Mouse (Mus musculus) G1E (cell line): ENCODE data around the gene Ube2u. TPM values are rescaled to one million over a fixed set of nuclear protein-coding genes. Genes with fewer than 3 reads are reported as not detected.

Experiments used
- ATAC-seq: 2 replicates; pipeline ENCODE4 v1.8.0; 2016; ENCODE audit warnings: mild to moderate bottlenecking; ENCODE audit not compliant: insufficient number of reproducible peaks, poor library complexity, low FRiP score, severe bottlenecking; ENCODE audit errors: extremely low read depth
- DNase-seq: peaks from one replicate; pipeline ENCODE4 v3.0.0; 2012; ENCODE audit warnings: low spot score
- H3K27me3 ChIP-seq: 2 replicates; pipeline ENCODE4 v1.6.1; 2012; ENCODE audit warnings: mild to moderate bottlenecking, low read length, inconsistent platforms; ENCODE audit not compliant: insufficient read depth
- H3K36me3 ChIP-seq: replicated peaks from 2 replicates; pipeline ENCODE3; 2012; ENCODE audit warnings: mild to moderate bottlenecking, inconsistent platforms
- H3K4me1 ChIP-seq: 2 replicates; pipeline ENCODE4 v1.6.1; 2012; ENCODE audit warnings: low read depth, low read length, inconsistent platforms, mixed read lengths; ENCODE audit not compliant: insufficient read depth
- H3K4me3 ChIP-seq: 2 replicates; pipeline ENCODE4 v1.5.1; 2012; ENCODE audit warnings: low read depth, mild to moderate bottlenecking, inconsistent platforms, low read length, moderate library complexity, mixed read lengths
- H3K9me3 ChIP-seq: replicated peaks from 2 replicates; pipeline ENCODE4 v1.6.1; 2012; ENCODE audit warnings: inconsistent platforms
- CTCF ChIP-seq: IDR thresholded peaks from 2 replicates; pipeline ENCODE4 v1.5.1; 2012; ENCODE audit warnings: low read depth, low read length, inconsistent platforms, mixed read lengths
- GATA1 ChIP-seq: IDR thresholded peaks from 2 replicates; pipeline ENCODE4 v1.6.1; 2012; ENCODE audit warnings: borderline replicate concordance, low read length, inconsistent platforms, mixed read lengths
- GATA2 ChIP-seq: IDR thresholded peaks from 2 replicates; pipeline ENCODE4 v1.6.1; 2012; ENCODE audit warnings: low read depth, low read length, inconsistent platforms, borderline replicate concordance
- POLR2AphosphoS5 ChIP-seq: IDR thresholded peaks from 2 replicates; pipeline ENCODE4 v1.6.1; 2012; ENCODE audit warnings: low read depth, low read length, inconsistent platforms; ENCODE audit not compliant: insufficient replicate concordance
- TAL1 ChIP-seq: conservative IDR thresholded peaks from 2 replicates; pipeline ENCODE4 v1.6.1; 2012; ENCODE audit warnings: low read depth, low read length, inconsistent platforms, mixed read lengths
- polyA plus RNA-seq: library from polyadenylated mRNA; stranded (reverse); fragments of >175 nt; gene quantifications from 2 replicates; pipeline ENCODE4 v1.2.3, GENCODE M21; 2012
- total RNA-seq, 2 experiments: library from RNA; stranded (forward) in 1 of 2; stranded (reverse) in 1 of 2; fragments of 200-1000 nt in 1 of 2; fragments of >200 nt in 1 of 2; fragmentation: Nextera tagmentation in 1 of 2; gene quantifications; 2 replicates each; pipeline ENCODE4 v1.2.3; 2014 to 2017

Gene Ube2u
- total and polyA plus RNA-seq, 3 experiments = not detected

- Histone ChIP-seq H3K9me3 (peaks cover 6% of the 10 kb centered on the region; the same call in 1 of the 2 replicates), H3K4me1 (no peaks in the 10 kb centered on the region), H3K36me3 (no peaks in the 10 kb centered on the region), H3K27me3 (no peaks in the 10 kb centered on the region), H3K4me3 (no peak overlapping the region)
- ATAC-seq (no peak), DNase-seq (no peak)
- TF ChIP-seq GATA1 = no peak
Measured at GRCm38 (mm10) chr4:100524741-100525140, 46.1 kb downstream of the Ube2u start.

GRCm38 (mm10) chr4:100526296-100526695 is 47.6 kb downstream of the Ube2u start:
- H3K9me3 ChIP-seq = peaks cover 6% of the 10 kb centered on the region; the same call in 1 of the 2 replicates
- H3K4me3 ChIP-seq = no peak overlapping the region
- TF ChIP-seq CTCF = no peak
- no peak for TF ChIP-seq GATA2
- no peak for TF ChIP-seq POLR2AphosphoS5
- no peak for TF ChIP-seq TAL1
- ATAC-seq = no peak
- H3K27me3 ChIP-seq = no peaks in the 10 kb centered on the region
- DNase-seq = no peak
- H3K4me1 ChIP-seq = no peaks in the 10 kb centered on the region
- H3K36me3 ChIP-seq = no peaks in the 10 kb centered on the region

- Histone ChIP-seq H3K9me3 (peaks cover 6% of the 10 kb centered on the region; the same call in 1 of the 2 replicates), H3K4me3 (no peak overlapping the region), H3K36me3 (no peaks in the 10 kb centered on the region), H3K4me1 (no peaks in the 10 kb centered on the region), H3K27me3 (no peaks in the 10 kb centered on the region)
- DNase-seq = no peak
- no peak for ATAC-seq
- TF ChIP-seq CTCF = no peak
- no peak for TF ChIP-seq TAL1
- no peak for TF ChIP-seq POLR2AphosphoS5
- no peak for TF ChIP-seq GATA2
- no peak for TF ChIP-seq GATA1
Measured at GRCm38 (mm10) chr4:100527086-100527485, 48.4 kb downstream of the Ube2u start.

- TF ChIP-seq GATA2 (no peak), CTCF (no peak), POLR2AphosphoS5 (no peak), TAL1 (no peak), GATA1 (no peak)
- DNase-seq (no peak), ATAC-seq (no peak)
- Histone ChIP-seq H3K27me3 (no peaks in the 10 kb centered on the region), H3K9me3 (peaks cover 6% of the 10 kb centered on the region; the same call in 1 of the 2 replicates), H3K36me3 (no peaks in the 10 kb centered on the region), H3K4me3 (no peak overlapping the region), H3K4me1 (no peaks in the 10 kb centered on the region)
Measured at GRCm38 (mm10) chr4:100527554-100528001, 48.9 kb downstream of the Ube2u start.

GRCm38 (mm10) chr4:100533607-100534006 is 55.0 kb downstream of the Ube2u start:
- Histone ChIP-seq H3K36me3 (no peaks in the 10 kb centered on the region), H3K9me3 (no peaks in the 10 kb centered on the region), H3K4me1 (no peaks in the 10 kb centered on the region), H3K4me3 (no peak overlapping the region), H3K27me3 (no peaks in the 10 kb centered on the region)
- ATAC-seq = no peak
- no peak for DNase-seq
- no peak for TF ChIP-seq GATA1
- no peak for TF ChIP-seq POLR2AphosphoS5
- TF ChIP-seq TAL1 = no peak
- no peak for TF ChIP-seq CTCF
- TF ChIP-seq GATA2 = no peak

- ATAC-seq = no peak
- no peaks in the 10 kb centered on the region for H3K36me3 ChIP-seq
Measured at GRCm38 (mm10) chr4:100534946-100535345, 56.3 kb downstream of the Ube2u start.

GRCm38 (mm10) chr4:100537898-100538297 is 59.2 kb downstream of the Ube2u start:
- DNase-seq (no peak), ATAC-seq (no peak)
- Histone ChIP-seq H3K36me3 (no peaks in the 10 kb centered on the region), H3K9me3 (no peaks in the 10 kb centered on the region), H3K4me3 (no peak overlapping the region), H3K27me3 (no peaks in the 10 kb centered on the region), H3K4me1 (no peaks in the 10 kb centered on the region)
- TF ChIP-seq CTCF (no peak), GATA1 (no peak), TAL1 (no peak), POLR2AphosphoS5 (no peak), GATA2 (no peak)

More at GRCm38 (mm10) chr4:100534946-100535345, 56.3 kb downstream of the Ube2u start:
- no peak for DNase-seq
- Histone ChIP-seq H3K4me1 (no peaks in the 10 kb centered on the region), H3K4me3 (no peak overlapping the region), H3K9me3 (no peaks in the 10 kb centered on the region), H3K27me3 (no peaks in the 10 kb centered on the region)
- TF ChIP-seq GATA2 (no peak), GATA1 (no peak), CTCF (no peak), POLR2AphosphoS5 (no peak), TAL1 (no peak)
